Mouse (Mus musculus): ENCODE results near the gene Hist2h2bb.

DNA sequence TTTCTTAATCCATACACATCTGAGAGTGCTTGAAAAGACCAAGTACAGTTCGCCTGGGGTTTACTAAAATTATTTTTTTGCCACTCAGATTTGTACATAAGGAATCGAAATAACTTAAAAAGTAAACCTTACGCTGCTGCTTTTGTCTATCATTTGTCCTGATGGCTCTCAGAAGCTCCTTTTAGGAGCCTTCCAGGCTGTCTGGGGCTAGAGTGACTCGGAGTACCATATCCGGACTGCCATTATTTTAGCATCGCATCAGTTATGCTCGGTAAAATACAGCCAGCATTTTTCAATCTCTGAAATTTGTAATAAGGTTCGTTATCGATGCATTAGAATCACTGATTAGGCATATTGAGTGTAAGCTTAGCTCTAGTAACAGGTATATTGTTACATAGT is 28.8 kb upstream of the Hist2h2bb start:
- TF ChIP-seq CTCF (conservative IDR thresholded peaks at IDR 0.05; ENCODE audit: insufficient read depth, insufficient read length, low read depth, low read length) (no peak), POLR2A (IDR thresholded peaks at IDR 0.05; ENCODE audit: low read depth, low read length) (no peak)

Data from kidney, adult 2 months (tissue).